Mouse (Mus musculus): ENCODE data around the gene Rcl1. TPM values are rescaled to one million over a fixed set of nuclear protein-coding genes. Genes with fewer than 3 reads are reported as not detected.
A peak's percentile ranks its signal among the peaks of the same experiment; 100 is the strongest.

The Rcl1 gene
- total and polyA plus RNA-seq, 3 experiments = 63.4 to 126 (median 109) TPM

- TF ChIP-seq POLR2AphosphoS2 (IDR thresholded peaks at IDR 0.05; ENCODE audit: low read depth, low read length) = no peak
- no peak for TF ChIP-seq RCOR1 (conservative IDR thresholded peaks at IDR 0.05; ENCODE audit: low read depth, low read length)
- TF ChIP-seq JUN (IDR thresholded peaks at IDR 0.05; ENCODE audit: insufficient read depth, low read depth, low read length) = no peak
These were observed 1.6 kb upstream of the Rcl1 start (continued) for GRCm38 (mm10) chr19:29099596-29099995.

GRCm38 (mm10) chr19:29100261-29100660 lies 914 bp upstream of the Rcl1 start:
- dilution Hi-C loops (cut with MboI; ENCODE audit: extremely low pct_ligation_motif_present, extremely low pct_unique_long_range_greater_than_20kb, low sequenced_read_pairs) = no loop called here

GRCm38 (mm10) chr19:29101591-29101990 lies 416 bp downstream of the Rcl1 start:
- H3K27me3 ChIP-seq (replicated peaks) = peaks cover 3% of the 10 kb centered on the region
- in situ Hi-C loops (cut with MboI; ENCODE audit: low pct_ligation_motif_present, low pct_unique_long_range_greater_than_20kb, low sequenced_read_pairs) (no loop called here), dilution Hi-C loops (cut with MboI; ENCODE audit: extremely low pct_ligation_motif_present, extremely low pct_unique_long_range_greater_than_20kb, low sequenced_read_pairs) (no loop called here)
- peaks cover 0 to 26% of the 10 kb centered on the region in 2 experiments; a peak in 3 of 4 replicates for H3K4me1 ChIP-seq (ENCODE audit: control insufficient read depth in 1 of 2, insufficient read depth in 2 of 2)
- peak; percentile 15 for DNase-seq (ENCODE audit: extremely low read depth)
- TF ChIP-seq SIN3A (IDR thresholded peaks at IDR 0.05; ENCODE audit: low read length) (peak; percentile 80; the same call in 1 of the 2 replicates), ZKSCAN1 (IDR thresholded peaks at IDR 0.05; ENCODE audit: borderline replicate concordance, low read depth, low read length) (no peak), ELF1 (IDR thresholded peaks at IDR 0.05; ENCODE audit: low read depth, low read length) (no peak), BHLHE40 (IDR thresholded peaks at IDR 0.05; ENCODE audit: low read depth, low read length) (peak; percentile 86), MXI1 (IDR thresholded peaks at IDR 0.05; ENCODE audit: low read depth, low read length) (peak; percentile 1; the same call in 1 of the 2 replicates)
- peak overlapping the region; percentile 96 for H3K4me2 ChIP-seq (ENCODE audit: insufficient read depth, low read depth, poor library complexity, severe bottlenecking)
- H3K4me3 ChIP-seq (replicated peaks in 1 of 3; ENCODE audit: low read depth in 2 of 3, low read length in 2 of 3, poor library complexity in 1 of 3) = peak overlapping the region; percentile 93 to 99 (median 98)
- peaks cover 0 to 26% of the 10 kb centered on the region in 2 experiments for H3K36me3 ChIP-seq (replicated peaks in 1 of 2; ENCODE audit: control insufficient read depth in 1 of 2, insufficient read depth in 1 of 2, low read length in 1 of 2)
- no peak overlapping the region for H3K27ac ChIP-seq (ENCODE audit: insufficient read depth, low read depth)
- H3K79me2 ChIP-seq (replicated peaks; ENCODE audit: control insufficient read depth, extremely low read depth, insufficient read depth, poor library complexity, severe bottlenecking) = peaks cover 46% of the 10 kb centered on the region
- H3K9me3 ChIP-seq (replicated peaks; ENCODE audit: low read length) = no peaks in the 10 kb centered on the region
- peak overlapping the region; percentile 65 for H3K9ac ChIP-seq (ENCODE audit: insufficient read depth, low read depth)

More at GRCm38 (mm10) chr19:29100261-29100660, 914 bp upstream of the Rcl1 start:
- Histone ChIP-seq H3K79me2 (replicated peaks; ENCODE audit: control insufficient read depth, extremely low read depth, insufficient read depth, poor library complexity, severe bottlenecking) (peaks cover 36% of the 10 kb centered on the region), H3K9me3 (replicated peaks; ENCODE audit: low read length) (no peaks in the 10 kb centered on the region), H3K27ac (ENCODE audit: insufficient read depth, low read depth) (no peak overlapping the region), H3K4me3 (replicated peaks in 1 of 3; ENCODE audit: low read depth in 2 of 3, low read length in 2 of 3, poor library complexity in 1 of 3) (peak overlapping the region in 1 of 3 experiments; percentile 99), H3K36me3 (replicated peaks in 1 of 2; ENCODE audit: control insufficient read depth in 1 of 2, insufficient read depth in 1 of 2, low read length in 1 of 2) (peaks cover 0 to 13% of the 10 kb centered on the region in 2 experiments), H3K4me2 (ENCODE audit: insufficient read depth, low read depth, poor library complexity, severe bottlenecking) (peak overlapping the region; percentile 82), H3K9ac (ENCODE audit: insufficient read depth, low read depth) (0 out of 2 replicates have a peak overlapping the region, but pooled peaks have one; percentile 18), H3K4me1 (ENCODE audit: control insufficient read depth in 1 of 2, insufficient read depth in 2 of 2) (peaks cover 0 to 20% of the 10 kb centered on the region in 2 experiments; a peak in 3 of 4 replicates), H3K27me3 (replicated peaks) (peaks cover 3% of the 10 kb centered on the region)
- no peak for TF ChIP-seq E2F4 (IDR thresholded peaks at IDR 0.05; ENCODE audit: insufficient replicate concordance, low read depth, low read length)
- TF ChIP-seq ZC3H11A (IDR thresholded peaks at IDR 0.05; ENCODE audit: low read depth, low read length) = no peak
- TF ChIP-seq JUN (IDR thresholded peaks at IDR 0.05; ENCODE audit: insufficient read depth, low read depth, low read length) = no peak
- no peak for TF ChIP-seq SMC3 (IDR thresholded peaks at IDR 0.05; ENCODE audit: low read depth, low read length)
- no peak for TF ChIP-seq BHLHE40 (IDR thresholded peaks at IDR 0.05; ENCODE audit: low read depth, low read length)
- TF ChIP-seq SIN3A (IDR thresholded peaks at IDR 0.05; ENCODE audit: low read length) = no peak
- no peak for TF ChIP-seq CHD2 (IDR thresholded peaks at IDR 0.05; ENCODE audit: low read length)
- TF ChIP-seq POLR2AphosphoS2 (IDR thresholded peaks at IDR 0.05; ENCODE audit: low read depth, low read length) = no peak
- TF ChIP-seq RCOR1 (conservative IDR thresholded peaks at IDR 0.05; ENCODE audit: low read depth, low read length) = no peak
- in situ Hi-C loops (cut with MboI; ENCODE audit: low pct_ligation_motif_present, low pct_unique_long_range_greater_than_20kb, low sequenced_read_pairs) = no loop called here
- DNase-seq (ENCODE audit: extremely low read depth) = no peak

All from CH12.LX (cell line).